8 mouse cellular contexts compared by ENCODE assay signal in the genomic region with DNA sequence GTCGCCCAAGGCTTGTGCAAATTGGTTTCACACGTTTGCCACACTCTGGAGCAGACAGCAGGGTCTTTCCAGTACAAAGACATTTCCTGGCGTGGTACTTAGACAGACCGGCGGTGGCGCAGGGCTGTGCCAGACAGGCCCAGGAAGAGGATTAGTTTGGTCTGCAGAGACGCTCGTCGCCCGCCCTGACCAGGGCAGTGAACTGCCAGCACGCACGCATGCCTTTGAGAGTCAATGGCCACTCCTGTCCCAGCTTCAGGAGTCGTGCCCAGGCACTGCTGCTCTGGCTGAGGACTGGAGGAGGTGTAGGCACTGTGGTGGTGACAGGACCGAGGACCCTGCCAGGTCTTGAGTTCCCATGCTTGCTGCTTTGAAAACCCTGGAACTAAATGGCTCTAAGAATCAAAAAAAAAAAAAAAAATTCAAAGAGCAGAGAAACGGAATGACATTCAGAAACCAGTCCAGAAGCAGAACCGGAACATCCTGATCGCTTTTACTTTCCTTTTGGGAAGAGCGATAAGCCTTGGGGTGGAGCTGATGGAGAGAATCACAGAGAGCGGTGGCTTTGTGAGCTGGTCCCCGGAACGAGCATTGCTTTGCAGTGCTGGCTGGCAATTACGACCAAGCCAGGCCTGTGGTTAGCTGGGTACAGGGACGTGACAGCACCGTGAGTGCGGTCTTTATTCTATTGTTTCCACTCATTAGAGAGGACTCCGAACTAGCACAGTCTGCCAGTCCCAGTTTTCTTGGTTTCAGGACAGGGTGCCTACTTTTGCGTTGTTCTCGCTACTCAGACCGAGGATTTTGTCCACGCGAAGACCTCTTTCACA. TPM values are rescaled to one million over a fixed set of nuclear protein-coding genes. Genes with fewer than 3 reads are reported as not detected.
A peak's percentile ranks its signal among the peaks of the same experiment; 100 is the strongest.
DNase-seq lines count a peak whose midpoint lies in the region; ATAC-seq and TF ChIP-seq lines count a peak whose summit lies in the region.

No protein-coding gene starts in this region.

- 30% methylated on average over 31 of the region's 31 CpGs for WGBS in intestine, embryonic 16.5 days
- WGBS in liver, embryonic 11.5 days: 22% methylated on average over 31 of the region's 31 CpGs
- 28% methylated on average over 31 of the region's 31 CpGs for WGBS in midbrain, embryonic 16.5 days

- TF ChIP-seq CTCF in testis, adult 2 months (IDR thresholded peaks at IDR 0.05; ENCODE audit: control insufficient read depth, insufficient read depth, insufficient replicate concordance, low read depth, low read length): no peak

- peaks cover 2% of the 10 kb centered on the region; the same call in 1 of the 2 replicates for H3K4me1 ChIP-seq in testis, adult 2 months (ENCODE audit: control insufficient read depth, insufficient read depth, low read length)
- no peaks in the 10 kb centered on the region for H3K4me1 ChIP-seq in intestine, embryonic 16.5 days (ENCODE audit: control insufficient read depth, insufficient read depth, low read length)
- no peaks in the 10 kb centered on the region for H3K4me1 ChIP-seq in liver, embryonic 11.5 days (replicated peaks; ENCODE audit: control insufficient read depth, insufficient read depth, low read length)
- no peaks in the 10 kb centered on the region; the same call in 1 of the 2 replicates for H3K4me1 ChIP-seq in midbrain, embryonic 16.5 days (ENCODE audit: control insufficient read depth, insufficient read depth, low read length)

- H3K27ac ChIP-seq in testis, adult 2 months (ENCODE audit: control insufficient read depth, insufficient read depth, low read depth, low read length): 0 out of 2 replicates have a peak overlapping the region, but pooled peaks have one; percentile 5
- H3K27ac ChIP-seq in intestine, embryonic 16.5 days (ENCODE audit: low read length): no peak overlapping the region
- H3K27ac ChIP-seq in liver, embryonic 11.5 days (ENCODE audit: low read depth, low read length): no peak overlapping the region
- H3K27ac ChIP-seq in midbrain, embryonic 16.5 days (ENCODE audit: low read length): no peak overlapping the region

- peak overlapping the region; percentile 21 for H3K4me3 ChIP-seq in testis, adult 2 months (ENCODE audit: control insufficient read depth, low read depth, low read length)
- H3K4me3 ChIP-seq in intestine, embryonic 16.5 days (ENCODE audit: low read length): peak overlapping the region; percentile 43
- peak overlapping the region; percentile 39 for H3K4me3 ChIP-seq in liver, embryonic 11.5 days (ENCODE audit: low read depth, low read length)
- H3K4me3 ChIP-seq in midbrain, embryonic 16.5 days (ENCODE audit: low read depth, low read length): peak overlapping the region; percentile 30

- H3K9ac ChIP-seq in intestine, embryonic 16.5 days (ENCODE audit: low read depth, low read length): peak overlapping the region; percentile 51
- H3K9ac ChIP-seq in liver, embryonic 11.5 days (ENCODE audit: low read depth, low read length): no peak overlapping the region
- H3K9ac ChIP-seq in midbrain, embryonic 16.5 days (ENCODE audit: low read depth, low read length): peak overlapping the region; percentile 41; the same call in 1 of the 2 replicates

- H3K9me3 ChIP-seq in intestine, embryonic 16.5 days (ENCODE audit: control insufficient read depth, low read length): no peaks in the 10 kb centered on the region
- no peaks in the 10 kb centered on the region for H3K9me3 ChIP-seq in liver, embryonic 11.5 days (ENCODE audit: control insufficient read depth, low read length)
- no peaks in the 10 kb centered on the region for H3K9me3 ChIP-seq in midbrain, embryonic 16.5 days (replicated peaks; ENCODE audit: control insufficient read depth, low read length, poor library complexity, severe bottlenecking)

- H3K36me3 ChIP-seq in testis, adult 2 months (ENCODE audit: control insufficient read depth, insufficient read depth, low read length): no peaks in the 10 kb centered on the region
- H3K36me3 ChIP-seq in intestine, embryonic 16.5 days (ENCODE audit: control insufficient read depth, insufficient read depth, low read length): no peaks in the 10 kb centered on the region
- no peaks in the 10 kb centered on the region for H3K36me3 ChIP-seq in liver, embryonic 11.5 days (ENCODE audit: control insufficient read depth, insufficient read depth, low read length)
- H3K36me3 ChIP-seq in midbrain, embryonic 16.5 days (ENCODE audit: control insufficient read depth, insufficient read depth, low read length): no peaks in the 10 kb centered on the region

- no peak for TF ChIP-seq POLR2A in testis, adult 2 months (IDR thresholded peaks at IDR 0.05; ENCODE audit: control insufficient read depth, low read depth, low read length)

- H3K4me2 ChIP-seq in intestine, embryonic 16.5 days (ENCODE audit: low read depth, low read length): peak overlapping the region; percentile 62
- peak overlapping the region; percentile 61 for H3K4me2 ChIP-seq in liver, embryonic 11.5 days
- peak overlapping the region; percentile 54 for H3K4me2 ChIP-seq in midbrain, embryonic 16.5 days (ENCODE audit: low read length)

- DNase-seq in testis, postnatal 14 days (ENCODE audit: low spot score): no peak
- DNase-seq in embryo, embryonic 11.5 days (ENCODE audit: low read depth, low spot score): peak; percentile 22
- peak; percentile 55 to 59 for DNase-seq in heart, adult 18-20 months
- DNase-seq in liver, embryonic 11.5 days (ENCODE audit: low spot score): no peak
- DNase-seq in testis, postnatal 10 days (ENCODE audit: low spot score): peak; percentile 42

- peak; percentile 36; the same call in 1 of the 2 replicates for ATAC-seq in intestine, embryonic 16.5 days
- ATAC-seq in liver, embryonic 11.5 days (replicated peaks; ENCODE audit: low FRiP score): no peak
- ATAC-seq in midbrain, embryonic 16.5 days: peak; percentile 97

- no peaks in the 10 kb centered on the region for H3K27me3 ChIP-seq in testis, adult 2 months (ENCODE audit: control insufficient read depth, insufficient read depth, low read length)
- H3K27me3 ChIP-seq in intestine, embryonic 16.5 days (replicated peaks; ENCODE audit: control insufficient read depth, insufficient read depth, low read length): peaks cover 4% of the 10 kb centered on the region; the same call in 1 of the 2 replicates
- H3K27me3 ChIP-seq in liver, embryonic 11.5 days (replicated peaks; ENCODE audit: control insufficient read depth, insufficient read depth, low read length): peaks cover 6% of the 10 kb centered on the region
- H3K27me3 ChIP-seq in midbrain, embryonic 16.5 days (ENCODE audit: control insufficient read depth, insufficient read depth, low read depth, low read length): no peaks in the 10 kb centered on the region

RNA-seq across cellular contexts. Expression of a gene that starts 19.7 kb away (rescaled TPM):
- polyA plus RNA-seq in testis, adult 2 months (2012; rRNA removed): 1.4 and 2.6 TPM in 2 replicates
- 10 to 100 TPM in 1 of 2 experiments, 1 to 10 TPM in 1; 4.6 to 15.9 TPM for total RNA-seq in heart, adult 18-20 months (2021)
- 5.7 and 6.0 TPM in 2 replicates for polyA plus RNA-seq in intestine, embryonic 16.5 days (2015; fragmentation: Nextera tagmentation; extraction: Ambion mirVana)
- 0.60 and 0.95 TPM in 2 replicates for polyA plus RNA-seq in liver, embryonic 11.5 days (2014; fragmentation: Nextera tagmentation; extraction: Ambion mirVana)
- 4.5 and 4.6 TPM in 2 replicates for polyA plus RNA-seq in midbrain, embryonic 16.5 days (2015; fragmentation: Nextera tagmentation; extraction: Ambion mirVana)

RNA-seq across cellular contexts. Expression of a gene that starts 54.1 kb away (rescaled TPM):
- polyA plus RNA-seq in testis, adult 2 months (2012; rRNA removed): 0.16 and 0.20 TPM in 2 replicates
- 1 to 10 TPM; 1.3 to 2.5 TPM for total RNA-seq in heart, adult 18-20 months (2021)
- polyA plus RNA-seq in intestine, embryonic 16.5 days (2015; fragmentation: Nextera tagmentation; extraction: Ambion mirVana): 5.9 and 6.8 TPM in 2 replicates
- polyA plus RNA-seq in liver, embryonic 11.5 days (2014; fragmentation: Nextera tagmentation; extraction: Ambion mirVana): 0.29 and 0.40 TPM in 2 replicates
- 0.55 and 0.84 TPM in 2 replicates for polyA plus RNA-seq in midbrain, embryonic 16.5 days (2015; fragmentation: Nextera tagmentation; extraction: Ambion mirVana)

Comparison
In these comparisons a context has a peak if more than half of its experiments do, and no peak if none do; other contexts are left out.
1. DNase-seq: peak in embryo, embryonic 11.5 days (single experiment), heart, adult 18-20 months (2 of 2) and testis, postnatal 10 days (single experiment); none in testis, postnatal 14 days (single experiment) and liver, embryonic 11.5 days (single experiment).
2. Peak in every context shown above with its lines, with median percentiles within 50 percentile points of each other: H3K4me3 ChIP-seq and H3K4me2 ChIP-seq.